Mouse (Mus musculus) gastrocnemius, postnatal 10 days (tissue): ENCODE measurements around the gene Inpp4a. TPM values are rescaled to one million over a fixed set of nuclear protein-coding genes. Genes with fewer than 3 reads are reported as not detected.

Experiments
- DNase-seq: peaks from one replicate; pipeline ENCODE4 v3.0.0; 2021; ENCODE audit warnings: mixed read lengths
- total RNA-seq, 2 experiments: library from RNA; stranded (reverse); gene quantifications; 2 replicates each; pipeline ENCODE4 v1.2.3; 2021

The Inpp4a gene
- total RNA-seq, 2 experiments from 2014 or later = 22.1 to 26.2 TPM

GRCm38 (mm10) chr1:37323208-37323607 lies 23.5 kb downstream of the Inpp4a start:
- no peak for DNase-seq

- DNase-seq = no peak
Observed at GRCm38 (mm10) chr1:37324569-37324968, 24.9 kb downstream of the Inpp4a start.

- DNase-seq = no peak
Observed at GRCm38 (mm10) chr1:37327311-37327710, 27.6 kb downstream of the Inpp4a start.

- DNase-seq = no peak
Observed at GRCm38 (mm10) chr1:37329132-37329531, 29.5 kb downstream of the Inpp4a start.

GRCm38 (mm10) chr1:37329831-37330230 lies 30.2 kb downstream of the Inpp4a start:
- DNase-seq = no peak

- no peak for DNase-seq
Observed at GRCm38 (mm10) chr1:37332756-37333155, 33.1 kb downstream of the Inpp4a start.

- DNase-seq = no peak
Observed at GRCm38 (mm10) chr1:37333741-37334440, 34.2 kb downstream of the Inpp4a start.

GRCm38 (mm10) chr1:37336022-37336421 lies 36.4 kb downstream of the Inpp4a start:
- DNase-seq = no peak

- no peak for DNase-seq
Observed at GRCm38 (mm10) chr1:37336794-37337193, 37.1 kb downstream of the Inpp4a start.

GRCm38 (mm10) chr1:37337273-37337672 lies 37.6 kb downstream of the Inpp4a start:
- DNase-seq = no peak

- no peak for DNase-seq
Observed at GRCm38 (mm10) chr1:37339144-37339543, 39.5 kb downstream of the Inpp4a start.

GRCm38 (mm10) chr1:37341347-37341746 lies 41.7 kb downstream of the Inpp4a start:
- DNase-seq = no peak

- no peak for DNase-seq
Observed at GRCm38 (mm10) chr1:37341914-37342313, 42.2 kb downstream of the Inpp4a start.

- no peak for DNase-seq
Observed at GRCm38 (mm10) chr1:37342524-37342923, 42.9 kb downstream of the Inpp4a start.

- no peak for DNase-seq
Observed at GRCm38 (mm10) chr1:37343265-37343664, 43.6 kb downstream of the Inpp4a start.

GRCm38 (mm10) chr1:37344223-37344916 lies 44.7 kb downstream of the Inpp4a start:
- no peak for DNase-seq

GRCm38 (mm10) chr1:37347361-37348080 lies 47.9 kb downstream of the Inpp4a start:
- DNase-seq = no peak

- no peak for DNase-seq
Observed at GRCm38 (mm10) chr1:37350886-37351651, 51.4 kb downstream of the Inpp4a start.

GRCm38 (mm10) chr1:37351961-37352360 lies 52.3 kb downstream of the Inpp4a start:
- no peak for DNase-seq

GRCm38 (mm10) chr1:37353456-37353855 lies 53.8 kb downstream of the Inpp4a start:
- DNase-seq = no peak

- no peak for DNase-seq
Observed at GRCm38 (mm10) chr1:37355492-37355891, 55.8 kb downstream of the Inpp4a start.

GRCm38 (mm10) chr1:37356305-37356704 lies 56.6 kb downstream of the Inpp4a start:
- DNase-seq = no peak
